Mouse (Mus musculus): Measurements from ENCODE around the gene Tex30.

Gene Tex30

GRCm38 (mm10) chr1:44102259-44102717, at the start of gene Tex30:
Gene Tex30, minus strand, starts transcription at chr1:44102441.
- under 1% methylated on average over 55 of the region's 55 CpGs for WGBS

GRCm38 (mm10) chr1:44148706-44149105, 46.5 kb upstream of the Tex30 start:
- WGBS: 9% methylated on average over 6 of the region's 6 CpGs

GRCm38 (mm10) chr1:44147563-44148381, 45.5 kb upstream of the Tex30 start, which contains the start of gene Ercc5:
Gene Ercc5, plus strand, starts transcription at chr1:44147744.
- WGBS: under 1% methylated on average over 66 of the region's 66 CpGs

- 64% methylated on average over 5 of the region's 5 CpGs for WGBS
These were observed 40.5 kb upstream of the Tex30 start for GRCm38 (mm10) chr1:44142747-44143146.

GRCm38 (mm10) chr1:44140232-44140631, 38.0 kb upstream of the Tex30 start:
- WGBS: 87% methylated on average over 4 of the region's 4 CpGs

- 98% methylated on average over 4 of the region's 4 CpGs for WGBS
These were observed 27.8 kb upstream of the Tex30 start for GRCm38 (mm10) chr1:44129929-44130581.

GRCm38 (mm10) chr1:44125590-44125989, 23.3 kb upstream of the Tex30 start:
- 82% methylated on average over 4 of the region's 4 CpGs for WGBS

GRCm38 (mm10) chr1:44122256-44122655, 20.0 kb upstream of the Tex30 start:
- WGBS: 47% methylated on average over 3 of the region's 3 CpGs

- WGBS: 6% methylated on average over 6 of the region's 6 CpGs
These were observed 17.8 kb upstream of the Tex30 start for GRCm38 (mm10) chr1:44120074-44120406.

- WGBS: under 1% methylated on average over 42 of the region's 43 CpGs
These were observed 17.2 kb upstream of the Tex30 start for GRCm38 (mm10) chr1:44119201-44120073.

GRCm38 (mm10) chr1:44118239-44119054, 16.2 kb upstream of the Tex30 start, which contains the start of the genes Kdelc1 and Bivm:
Gene Kdelc1, minus strand, starts transcription at chr1:44118808.
Gene Bivm, plus strand, starts transcription at chr1:44118957.
- WGBS: under 1% methylated on average over 39 of the region's 39 CpGs

GRCm38 (mm10) chr1:44102939-44103338, 698 bp upstream of the Tex30 start:
- WGBS: 20% methylated on average over 5 of the region's 5 CpGs

- WGBS: under 1% methylated on average over 55 of the region's 55 CpGs
These were observed 604 bp downstream of the Tex30 start for GRCm38 (mm10) chr1:44101448-44102225.

GRCm38 (mm10) chr1:44064625-44065024, 37.6 kb downstream of the Tex30 start:
- 0% methylated on average over 1 of the region's 1 CpGs for WGBS

- WGBS: 96% methylated on average over 6 of the region's 6 CpGs
These were observed 38.8 kb downstream of the Tex30 start for GRCm38 (mm10) chr1:44063439-44063838.

GRCm38 (mm10) chr1:44061836-44062235, 40.4 kb downstream of the Tex30 start, which contains the start of gene Gm8251:
Gene Gm8251, minus strand, starts transcription at chr1:44061936.
- 84% methylated on average over 2 of the region's 2 CpGs for WGBS

- WGBS: 55% methylated on average over 3 of the region's 3 CpGs
These were observed 44.4 kb downstream of the Tex30 start for GRCm38 (mm10) chr1:44057805-44058204.

- 90% methylated on average over 2 of the region's 2 CpGs for WGBS
These were observed 55.7 kb downstream of the Tex30 start for GRCm38 (mm10) chr1:44046556-44046955.

- 89% methylated on average over 5 of the region's 5 CpGs for WGBS
These were observed 56.6 kb downstream of the Tex30 start for GRCm38 (mm10) chr1:44045689-44046088.

GRCm38 (mm10) chr1:44042555-44042915, 59.7 kb downstream of the Tex30 start:
- WGBS: 3% methylated on average over 6 of the region's 6 CpGs
